Mouse (Mus musculus): Measurements from ENCODE around the gene Morn4.
A peak's percentile ranks its signal among the peaks of the same experiment; 100 is the strongest.
"Not testable (repeated sequence)": the region's sequence is repeated elsewhere in the genome, so short reads cannot be mapped to it uniquely, and the experiment has no call there.

Gene Morn4

GRCm38 (mm10) chr19:42085690-42086089 lies 467 bp downstream of the Morn4 start:
- DNase-seq (ENCODE audit: low read depth, low spot score): no peak

DNA sequence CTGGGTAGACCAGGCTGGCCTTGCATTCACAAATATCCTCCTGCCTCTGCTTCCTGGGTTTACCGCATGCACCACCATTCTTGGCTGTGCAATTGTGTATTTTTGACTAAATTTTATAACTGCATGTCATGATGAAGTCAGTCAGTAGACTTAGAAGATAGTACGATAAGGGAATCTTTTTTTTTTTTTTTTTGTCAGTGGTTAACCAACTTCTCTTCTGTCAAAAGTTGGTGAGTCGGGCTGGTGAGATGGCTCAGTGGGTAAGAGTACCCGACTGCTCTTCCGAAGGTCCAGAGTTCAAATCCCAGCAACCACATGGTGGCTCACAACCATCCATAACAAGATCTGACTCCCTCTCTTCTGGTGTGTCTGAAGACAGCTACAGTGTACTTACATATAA lies 4.5 kb downstream of the Morn4 start:
- not testable (repeated sequence) for DNase-seq (ENCODE audit: low read depth, low spot score)

- DNase-seq (ENCODE audit: low read depth, low spot score): no peak
These were observed 5.7 kb downstream of the Morn4 start for GRCm38 (mm10) chr19:42080469-42080868.

GRCm38 (mm10) chr19:42079950-42080349 lies 6.2 kb downstream of the Morn4 start:
- no peak for DNase-seq (ENCODE audit: low read depth, low spot score)

- DNase-seq (ENCODE audit: low read depth, low spot score): no peak
These were observed 7.2 kb downstream of the Morn4 start for GRCm38 (mm10) chr19:42079006-42079405.

DNA sequence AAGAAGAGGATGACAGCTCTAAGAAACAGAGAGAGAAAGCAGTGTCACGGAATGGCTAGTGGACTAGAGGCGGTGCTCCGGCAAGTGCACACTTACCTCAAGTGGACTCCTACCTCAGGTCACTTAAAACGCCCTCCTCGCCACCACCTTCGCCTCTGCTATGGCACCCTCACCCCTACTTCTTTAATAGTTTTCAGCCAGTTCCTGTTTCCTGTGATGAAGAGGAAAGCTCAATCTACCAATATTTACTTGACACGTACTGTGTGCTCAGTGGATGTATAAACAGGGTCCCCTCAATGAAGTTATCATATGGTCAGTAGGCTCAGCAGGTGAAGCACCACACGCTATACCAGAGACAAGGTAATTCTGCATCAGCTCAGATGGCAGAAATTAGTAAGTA lies 7.6 kb downstream of the Morn4 start:
- DNase-seq (ENCODE audit: low read depth, low spot score): no peak

DNA sequence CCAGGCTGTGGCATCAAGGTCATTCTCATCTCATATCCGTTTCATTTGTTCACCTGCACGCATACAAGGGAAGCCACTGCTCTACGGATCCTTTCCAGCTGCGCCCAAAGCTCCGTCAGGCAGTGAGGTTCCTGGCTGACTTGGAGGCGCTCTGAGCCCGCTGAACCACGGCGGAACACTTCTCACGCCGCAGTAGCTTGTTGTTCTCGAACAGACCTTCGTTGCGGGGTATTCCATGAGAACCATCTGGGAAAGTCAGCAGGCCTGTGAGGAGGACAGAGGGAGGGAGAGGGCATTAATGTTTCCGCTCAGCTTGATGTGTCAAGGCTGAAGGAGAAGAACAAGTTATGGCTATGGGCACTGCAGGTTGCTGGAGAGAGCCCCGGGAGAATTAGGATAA lies 10.2 kb downstream of the Morn4 start:
- DNase-seq (ENCODE audit: low read depth, low spot score): no peak

DNA sequence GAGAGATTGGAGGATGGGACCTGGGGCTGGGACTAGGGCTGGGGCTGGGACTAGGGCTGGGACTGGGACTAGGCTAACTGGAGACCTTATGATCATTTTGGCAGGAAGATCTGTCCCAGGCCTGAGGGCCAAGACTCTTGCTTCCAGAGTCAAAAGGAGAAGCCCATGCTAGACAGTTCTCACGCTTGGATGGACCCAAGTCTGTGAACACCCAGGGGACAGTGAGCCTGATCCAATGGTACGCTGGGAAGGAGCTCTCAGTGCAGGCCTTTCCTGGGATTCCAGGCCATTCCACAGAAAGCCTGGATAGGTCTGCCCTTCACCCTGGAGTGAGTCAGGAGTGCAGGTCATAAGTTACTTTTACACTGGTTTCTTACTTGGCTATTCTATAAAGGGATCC lies 11.1 kb downstream of the Morn4 start:
- DNase-seq (ENCODE audit: low read depth, low spot score): no peak

- DNase-seq (ENCODE audit: low read depth, low spot score): no peak
These were observed 13.4 kb downstream of the Morn4 start for GRCm38 (mm10) chr19:42072802-42073201.

DNA sequence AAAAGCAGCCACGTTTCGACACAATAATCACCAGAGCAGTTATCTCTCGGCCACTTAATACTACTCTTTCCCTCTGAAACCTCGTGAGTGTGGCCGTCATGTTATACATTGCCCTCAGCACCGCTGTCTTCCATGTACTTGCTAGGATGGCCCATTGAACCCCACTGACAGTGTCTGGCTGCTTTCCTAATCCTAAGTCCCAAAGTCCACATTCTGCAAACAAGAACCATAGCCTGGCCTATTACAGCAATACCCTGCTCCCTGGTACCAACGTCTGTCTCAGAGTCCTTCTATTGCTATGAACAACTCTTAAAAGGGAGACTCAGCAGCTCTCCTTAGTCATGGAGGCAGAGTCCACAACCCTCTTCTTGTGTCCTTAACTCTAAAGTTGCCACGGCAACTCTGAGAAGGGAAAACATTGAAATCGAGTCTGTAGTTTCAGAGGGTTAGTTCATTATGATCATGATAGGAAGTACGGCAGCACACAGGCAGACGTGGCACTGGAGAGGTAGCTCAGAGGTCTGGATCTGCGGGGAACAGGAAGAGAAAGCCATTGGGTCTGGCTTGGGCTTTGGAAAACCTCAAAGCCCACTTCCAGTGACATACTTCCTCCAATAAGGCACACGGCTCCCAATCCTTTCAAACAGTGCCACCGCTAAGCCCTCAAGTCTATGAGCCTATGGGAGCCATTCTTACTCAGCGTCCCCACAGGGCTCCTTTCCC lies 14.1 kb downstream of the Morn4 start:
- DNase-seq (ENCODE audit: low read depth, low spot score): no peak

DNA sequence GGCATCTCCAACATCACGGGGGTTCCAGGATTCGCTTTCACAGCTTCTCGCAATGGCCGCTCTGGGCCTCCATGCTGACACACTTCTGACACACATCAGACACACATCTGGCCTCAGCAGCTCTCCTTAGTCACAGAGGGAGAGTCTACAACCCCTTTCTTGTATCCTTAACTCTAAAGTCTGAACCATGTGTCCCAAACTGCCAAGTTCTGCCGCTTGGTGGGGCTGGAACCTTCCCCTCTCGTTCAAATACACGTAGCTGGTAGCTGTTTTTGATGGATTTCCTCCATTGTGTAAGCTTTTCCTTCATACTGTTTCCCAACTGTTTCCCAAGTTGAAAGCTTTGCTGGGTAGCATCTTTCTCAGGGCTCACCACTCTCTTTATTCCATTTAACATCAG lies 14.9 kb downstream of the Morn4 start:
- no peak for DNase-seq (ENCODE audit: low read depth, low spot score)

GRCm38 (mm10) chr19:42069241-42069525 lies 17.0 kb downstream of the Morn4 start:
- DNase-seq (ENCODE audit: low read depth, low spot score): peak; percentile 58

- DNase-seq (ENCODE audit: low read depth, low spot score): peak; percentile 55
These were observed 17.5 kb downstream of the Morn4 start for GRCm38 (mm10) chr19:42068441-42069240.

- no peak for DNase-seq (ENCODE audit: low read depth, low spot score)
These were observed 24.7 kb downstream of the Morn4 start for GRCm38 (mm10) chr19:42061443-42061842.

- DNase-seq (ENCODE audit: low read depth, low spot score): no peak
These were observed 27.7 kb downstream of the Morn4 start for GRCm38 (mm10) chr19:42058426-42058825.

DNA sequence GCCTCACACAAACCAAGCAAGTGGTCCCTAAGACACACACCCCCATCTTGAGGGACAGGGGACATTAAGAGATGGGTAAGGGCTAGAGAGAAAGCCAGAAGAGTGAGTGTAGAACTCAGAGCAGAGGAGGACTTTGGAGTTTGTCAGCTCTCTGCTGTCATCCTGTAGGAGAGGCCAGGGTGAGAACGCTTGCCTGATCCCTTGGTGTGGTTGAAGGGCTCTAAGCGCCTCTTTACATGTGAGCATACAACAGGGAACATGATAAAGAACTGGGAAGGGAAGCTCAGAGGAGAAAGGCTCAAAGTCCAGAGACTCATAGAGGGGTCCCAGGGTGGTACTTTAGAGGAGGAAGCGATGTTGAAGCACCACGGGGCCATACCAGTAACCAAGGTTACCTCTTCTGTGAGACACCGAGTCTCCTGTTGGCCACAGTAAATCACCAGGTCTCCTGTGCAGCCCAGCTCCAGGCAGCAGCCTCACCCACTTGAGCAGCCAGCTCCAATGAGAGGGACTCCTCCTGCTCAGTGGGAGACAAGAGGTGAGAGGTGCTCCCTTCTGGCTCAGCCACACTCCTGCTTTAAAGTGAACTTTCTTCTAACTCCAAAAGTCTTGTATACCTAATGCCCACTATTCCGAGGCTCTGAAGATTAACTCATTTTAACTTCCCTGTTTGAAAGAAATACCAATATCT lies 29.3 kb downstream of the Morn4 start:
- no peak for DNase-seq (ENCODE audit: low read depth, low spot score)

DNA sequence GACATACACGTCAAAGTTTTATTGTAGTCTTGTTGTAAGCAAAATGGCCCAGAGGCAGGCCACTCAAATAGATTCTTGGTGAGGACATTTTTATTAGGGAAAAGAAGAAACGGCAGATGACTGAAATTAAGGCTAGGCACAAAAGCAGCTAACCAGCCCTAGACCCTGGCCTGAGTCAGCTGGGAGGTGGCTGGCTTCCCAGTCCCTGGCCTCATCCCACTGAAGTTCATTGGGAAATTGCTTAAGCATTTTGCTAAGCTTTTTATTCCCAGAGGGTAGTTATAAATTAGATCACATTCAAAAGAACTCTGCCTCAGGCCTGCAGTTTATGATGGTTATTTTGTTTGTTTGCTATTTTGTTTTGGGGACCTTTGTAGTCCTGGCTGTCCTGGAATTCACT lies 30.3 kb downstream of the Morn4 start:
- DNase-seq (ENCODE audit: low read depth, low spot score): peak; percentile 60

DNA sequence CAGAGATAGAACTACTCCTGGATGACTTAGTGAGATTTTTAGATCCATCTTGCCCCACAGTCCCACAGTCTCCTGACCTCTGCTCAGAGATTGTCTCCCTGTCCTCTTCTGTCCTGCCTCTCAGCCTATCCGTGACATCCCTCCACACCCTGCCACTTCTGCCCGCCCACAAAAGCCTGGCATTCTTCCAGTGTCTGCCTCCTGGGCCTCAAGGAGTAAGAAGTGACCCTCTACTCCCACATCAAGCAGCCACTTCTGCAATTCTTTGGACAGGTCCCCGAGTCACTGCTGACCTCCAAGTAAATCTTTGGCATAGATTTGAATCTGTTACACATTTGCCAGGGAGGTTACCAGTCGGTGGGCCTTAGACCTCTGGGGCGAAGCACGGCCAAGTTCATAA lies 31.9 kb downstream of the Morn4 start:
- DNase-seq (ENCODE audit: low read depth, low spot score): no peak

DNA sequence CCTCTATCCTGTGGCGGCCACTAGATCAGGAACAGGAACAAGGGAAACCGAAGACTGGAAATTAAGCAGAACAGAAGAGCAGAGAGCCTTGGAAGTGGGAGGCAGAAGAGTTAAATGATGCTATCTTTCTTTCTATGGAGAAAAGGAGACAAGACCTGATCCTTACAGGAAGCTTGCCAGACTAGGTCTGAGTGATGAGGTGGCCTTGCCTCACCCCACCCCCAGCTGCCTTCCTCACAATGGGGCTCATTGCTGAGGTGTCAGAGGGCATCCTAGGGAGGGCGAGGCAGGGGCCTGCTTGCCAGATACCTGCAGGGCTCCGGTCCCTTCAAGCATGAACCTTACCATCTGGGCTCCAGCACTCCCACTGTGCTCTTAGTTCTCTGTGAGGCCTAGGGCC lies 34.2 kb downstream of the Morn4 start, which contains the start of gene 4933411K16Rik:
TSS of gene 4933411K16Rik (plus strand) at position 301 of the 400 bp plus-strand sequence.
- no peak for DNase-seq (ENCODE audit: low read depth, low spot score)

- no peak for DNase-seq (ENCODE audit: low read depth, low spot score)
These were observed 34.8 kb downstream of the Morn4 start for GRCm38 (mm10) chr19:42051351-42051750.

DNA sequence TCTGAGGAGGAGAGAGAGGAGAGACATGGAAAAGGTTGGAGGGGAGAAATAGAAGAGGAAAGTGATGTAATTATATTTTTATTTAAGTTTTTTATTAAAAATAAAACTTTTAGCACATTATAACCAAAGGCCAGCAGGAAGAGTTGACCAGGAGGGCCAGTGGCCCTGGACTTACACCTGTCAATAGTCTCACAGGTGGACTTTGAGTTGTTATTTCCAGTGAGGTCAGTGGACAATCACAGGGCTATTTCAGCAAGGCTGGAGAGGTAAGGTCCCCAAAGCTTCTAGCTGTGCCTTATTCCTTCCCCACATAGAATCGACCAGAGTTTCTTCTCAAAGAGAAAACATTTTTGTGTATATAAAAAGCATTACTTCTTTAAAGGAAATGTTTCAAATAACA lies 35.9 kb downstream of the Morn4 start:
- DNase-seq (ENCODE audit: low read depth, low spot score): no peak

- DNase-seq (ENCODE audit: low read depth, low spot score): peak; percentile 92
These were observed 40.7 kb downstream of the Morn4 start, which contains the start of gene Hoga1 for GRCm38 (mm10) chr19:42045269-42046102. Gene Hoga1 (plus strand): TSS chr19:42045610.
